In the genomic region with DNA sequence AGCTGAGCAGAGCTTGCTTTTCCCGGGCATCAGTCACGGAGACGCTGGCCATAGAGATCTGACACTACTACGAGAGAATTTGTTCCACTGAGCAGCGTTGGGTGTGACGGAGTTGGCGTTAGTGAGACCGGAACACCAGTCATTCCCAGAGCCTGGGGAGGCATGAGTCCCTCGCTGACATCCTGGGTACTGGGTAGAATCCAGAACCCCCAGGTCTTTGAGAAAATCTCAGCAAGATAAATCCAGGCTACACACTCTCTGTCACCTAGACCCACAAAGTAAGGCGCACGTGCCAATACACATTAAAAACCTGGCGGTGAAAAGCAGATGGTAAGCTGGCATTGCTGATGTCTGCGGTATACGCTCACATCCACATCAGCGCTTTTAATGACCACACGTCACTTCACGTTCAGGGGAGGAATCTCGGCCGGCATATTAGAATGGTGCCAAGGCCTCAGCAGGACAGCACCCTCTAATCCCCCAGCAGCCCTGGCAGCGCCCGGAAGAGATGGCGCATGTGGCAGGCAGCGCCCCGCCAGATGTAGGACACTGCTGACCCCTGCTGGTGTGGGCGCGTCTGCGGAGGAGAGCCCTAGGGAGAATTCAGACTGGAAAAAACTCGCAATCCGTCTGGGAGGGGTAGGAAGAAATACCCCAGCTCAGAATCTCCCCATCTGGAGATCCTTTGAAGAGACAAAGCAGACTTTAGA, we compare ENCODE assay signal across 7 mouse cellular contexts. TPM values are rescaled to one million over a fixed set of nuclear protein-coding genes. Genes with fewer than 3 reads are reported as not detected.
DNase-seq lines count a peak whose midpoint lies in the region; ATAC-seq and TF ChIP-seq lines count a peak whose summit lies in the region.

No protein-coding gene starts in this region.

- H3K27me3 ChIP-seq in embryonic facial prominence, embryonic 12.5 days = peaks cover 7% of the 10 kb centered on the region; the same call in 1 of the 2 replicates
- no peaks in the 10 kb centered on the region for H3K27me3 ChIP-seq in limb, embryonic 14.5 days (ENCODE audit: control insufficient read depth, insufficient read depth, low read length)
- H3K27me3 ChIP-seq in midbrain, embryonic 14.5 days (ENCODE audit: control insufficient read depth, insufficient read depth, low read length) = 0 out of 2 replicates have a peak, but pooled peaks cover 3% of the 10 kb centered on the region

- peak overlapping the region; percentile 28 for H3K4me3 ChIP-seq in embryonic facial prominence, embryonic 12.5 days
- peak overlapping the region; percentile 28 for H3K4me3 ChIP-seq in limb, embryonic 14.5 days (replicated peaks; ENCODE audit: low read length)
- H3K4me3 ChIP-seq in midbrain, embryonic 14.5 days (replicated peaks; ENCODE audit: low read depth, low read length) = peak overlapping the region; percentile 36

- no peaks in the 10 kb centered on the region for H3K36me3 ChIP-seq in embryonic facial prominence, embryonic 12.5 days
- H3K36me3 ChIP-seq in limb, embryonic 14.5 days (ENCODE audit: control insufficient read depth, insufficient read depth, low read length) = no peaks in the 10 kb centered on the region
- no peaks in the 10 kb centered on the region for H3K36me3 ChIP-seq in midbrain, embryonic 14.5 days (ENCODE audit: control insufficient read depth, insufficient read depth, low read length)

- no peaks in the 10 kb centered on the region for H3K9me3 ChIP-seq in embryonic facial prominence, embryonic 12.5 days
- H3K9me3 ChIP-seq in limb, embryonic 14.5 days (ENCODE audit: control insufficient read depth, low read length) = no peaks in the 10 kb centered on the region
- no peaks in the 10 kb centered on the region for H3K9me3 ChIP-seq in midbrain, embryonic 14.5 days (ENCODE audit: control insufficient read depth, low read length)

- 1% methylated on average over 29 of the region's 29 CpGs for WGBS in embryonic facial prominence, embryonic 12.5 days
- 1% methylated on average over 29 of the region's 29 CpGs for WGBS in limb, embryonic 14.5 days
- 1% methylated on average over 29 of the region's 29 CpGs for WGBS in midbrain, embryonic 14.5 days

- no peak for ATAC-seq in embryonic facial prominence, embryonic 12.5 days (ENCODE audit: insufficient number of reproducible peaks, insufficient read depth, low FRiP score, low TSS enrichment)
- peak; percentile 21 for ATAC-seq in limb, embryonic 14.5 days (ENCODE audit: low FRiP score, low read depth)
- peak; percentile 65; the same call in 1 of the 2 replicates for ATAC-seq in midbrain, embryonic 14.5 days (ENCODE audit: low FRiP score, low TSS enrichment)

- H3K4me2 ChIP-seq in embryonic facial prominence, embryonic 12.5 days (replicated peaks) = peak overlapping the region; percentile 55
- peak overlapping the region; percentile 63 for H3K4me2 ChIP-seq in limb, embryonic 14.5 days (replicated peaks; ENCODE audit: low read depth, low read length, severe bottlenecking)
- H3K4me2 ChIP-seq in midbrain, embryonic 14.5 days (ENCODE audit: low read length) = peak overlapping the region; percentile 65

- peak overlapping the region; percentile 57; the same call in 1 of the 2 replicates for H3K27ac ChIP-seq in embryonic facial prominence, embryonic 12.5 days
- peak overlapping the region; percentile 79 for H3K27ac ChIP-seq in limb, embryonic 14.5 days (replicated peaks; ENCODE audit: low read depth, low read length)
- H3K27ac ChIP-seq in midbrain, embryonic 14.5 days (replicated peaks; ENCODE audit: low read depth, low read length) = peak overlapping the region; percentile 55; the same call in 1 of the 2 replicates

- H3K9ac ChIP-seq in embryonic facial prominence, embryonic 12.5 days = peak overlapping the region; percentile 33; the same call in 1 of the 2 replicates
- H3K9ac ChIP-seq in limb, embryonic 14.5 days (ENCODE audit: low read depth, low read length, severe bottlenecking) = peak overlapping the region; percentile 36
- peak overlapping the region; percentile 42; the same call in 1 of the 2 replicates for H3K9ac ChIP-seq in midbrain, embryonic 14.5 days (replicated peaks; ENCODE audit: low read length)

- TF ChIP-seq POLR2A in limb, embryonic 14.5 days (IDR thresholded peaks at IDR 0.05; ENCODE audit: borderline replicate concordance, extremely low read depth, insufficient read depth, insufficient read length) = no peak

- peaks cover 22% of the 10 kb centered on the region for H3K4me1 ChIP-seq in embryonic facial prominence, embryonic 12.5 days
- H3K4me1 ChIP-seq in limb, embryonic 14.5 days (ENCODE audit: control insufficient read depth, insufficient read depth, low read length) = peaks cover 20% of the 10 kb centered on the region
- H3K4me1 ChIP-seq in midbrain, embryonic 14.5 days (ENCODE audit: control insufficient read depth, insufficient read depth, low read length) = peaks cover 10% of the 10 kb centered on the region

- peak; percentile 91 for DNase-seq in adrenal gland, postnatal 14 days
- DNase-seq in heart, adult 8-10 months (ENCODE audit: low spot score) = peak; percentile 84
- DNase-seq in kidney, adult 8-10 months = peak; percentile 45 to 63
- peak; percentile 71 for DNase-seq in limb, embryonic 14.5 days (ENCODE audit: low spot score)
- peak; percentile 91 for DNase-seq in midbrain, embryonic 14.5 days
- peak; percentile 54 to 71 for DNase-seq in spleen, postnatal 4 days (ENCODE audit: low spot score in 2 of 2)

RNA-seq across cellular contexts. Expression of gene Csrp1, which starts 20.7 kb away (rescaled TPM):
- 70.1 and 88.2 TPM in 2 replicates for total RNA-seq in adrenal gland, postnatal 14 days (2021)
- 75.1 and 78.9 TPM in 2 replicates for polyA plus RNA-seq in embryonic facial prominence, embryonic 12.5 days (2016; fragmentation: Nextera tagmentation; extraction: Ambion mirVana)
- 10 to 100 TPM; 36.0 to 45.8 (median 40.9) TPM for total RNA-seq in heart, adult 8-10 months (2022)
- polyA plus RNA-seq in limb, embryonic 14.5 days (2012; rRNA removed) = 120 and 123 TPM in 2 replicates
- polyA plus RNA-seq in limb, embryonic 14.5 days (2014; fragmentation: Nextera tagmentation; extraction: Ambion mirVana) = 95.6 and 102 TPM in 2 replicates
- polyA plus RNA-seq in midbrain, embryonic 14.5 days (2014; fragmentation: Nextera tagmentation; extraction: Ambion mirVana) = 13.2 and 16.1 TPM in 2 replicates
